Mouse (Mus musculus): ENCODE data around the gene Rims4.

GRCm38 (mm10) chr2:163904323-163904722, 14.2 kb downstream of the Rims4 start:
- TF ChIP-seq CTCF (IDR thresholded peaks at IDR 0.05; ENCODE audit: insufficient read depth, low read length) (no peak), POLR2A (IDR thresholded peaks at IDR 0.05; ENCODE audit: borderline replicate concordance, extremely low read depth, low read depth, low read length) (no peak)
